Mouse (Mus musculus) forebrain, embryonic 11.5 days (tissue): ENCODE results near the gene Tek. TPM values are rescaled to one million over a fixed set of nuclear protein-coding genes. Genes with fewer than 3 reads are reported as not detected.
"Not testable (repeated sequence)": the region's sequence is repeated elsewhere in the genome, so short reads cannot be mapped to it uniquely, and the experiment has no call there.

Source experiments
- ATAC-seq: fragments of 200-750 bp; cut with Nextera tagmentation; replicated peaks from 2 replicates; pipeline ENCODE4 v1.8.0; 2017; ENCODE audit warnings: moderate TSS enrichment; ENCODE audit not compliant: low FRiP score
- DNase-seq: peaks from one replicate; pipeline ENCODE4 v3.0.0-alpha.2; 2017; ENCODE audit warnings: low spot score
- H3K27ac ChIP-seq: fragments of 300-500 bp; sonication (generic); 2 replicates; pipeline ENCODE4 v1.5.1; 2014; ENCODE audit warnings: low read depth, low read length
- H3K27me3 ChIP-seq: fragments of 300-500 bp; sonication (generic); 2 replicates; pipeline ENCODE4 v1.6.1; 2014; ENCODE audit warnings: mild to moderate bottlenecking, low read length, mixed read lengths; ENCODE audit not compliant: control insufficient read depth, insufficient read depth
- H3K36me3 ChIP-seq: fragments of 300-500 bp; sonication (generic); 2 replicates; pipeline ENCODE4 v1.6.1; 2014; ENCODE audit warnings: mild to moderate bottlenecking, low read length, moderate library complexity, mixed read lengths; ENCODE audit not compliant: control insufficient read depth, insufficient read depth
- H3K4me1 ChIP-seq: fragments of 300-500 bp; sonication (generic); replicated peaks from 2 replicates; pipeline ENCODE4 v1.6.1; 2014; ENCODE audit warnings: low read length, mixed read lengths; ENCODE audit not compliant: control insufficient read depth, insufficient read depth
- H3K4me2 ChIP-seq: fragments of 300-500 bp; sonication (generic); 2 replicates; pipeline ENCODE4 v1.6.1; 2014; ENCODE audit warnings: low read depth, mild to moderate bottlenecking, low read length, moderate library complexity, mixed read lengths; ENCODE audit not compliant: severe bottlenecking
- H3K4me3 ChIP-seq: fragments of 300-500 bp; sonication (generic); 2 replicates; pipeline ENCODE4 v1.5.1; 2014; ENCODE audit warnings: low read depth, low read length
- H3K9ac ChIP-seq: fragments of 300-500 bp; sonication (generic); 2 replicates; pipeline ENCODE4 v1.6.1; 2014; ENCODE audit warnings: low read length
- H3K9me3 ChIP-seq: fragments of 300-500 bp; sonication (generic); 2 replicates; pipeline ENCODE4 v1.6.1; 2016; ENCODE audit warnings: low read length, mixed read lengths; ENCODE audit not compliant: control insufficient read depth
- WGBS: fragments of 180-500 bp; shearing (Covaris S2); extraction: QIAGEN DNeasy Blood & Tissue Kit; methylation state at CpG from one replicate; pipeline ENCODE4 v1.1.7; 2014; 5-methylcytosine and 5-hydroxymethylcytosine counted together
- polyA plus RNA-seq: library from polyadenylated mRNA; unstranded; fragments of >200 nt; fragmentation: Nextera tagmentation; extraction: Ambion mirVana; gene quantifications from 2 replicates; pipeline ENCODE4 v1.2.1, GENCODE M21; 2014

Tek gene
- polyA plus RNA-seq, result 9.4 and 10.4 TPM in 2 replicates

DNA sequence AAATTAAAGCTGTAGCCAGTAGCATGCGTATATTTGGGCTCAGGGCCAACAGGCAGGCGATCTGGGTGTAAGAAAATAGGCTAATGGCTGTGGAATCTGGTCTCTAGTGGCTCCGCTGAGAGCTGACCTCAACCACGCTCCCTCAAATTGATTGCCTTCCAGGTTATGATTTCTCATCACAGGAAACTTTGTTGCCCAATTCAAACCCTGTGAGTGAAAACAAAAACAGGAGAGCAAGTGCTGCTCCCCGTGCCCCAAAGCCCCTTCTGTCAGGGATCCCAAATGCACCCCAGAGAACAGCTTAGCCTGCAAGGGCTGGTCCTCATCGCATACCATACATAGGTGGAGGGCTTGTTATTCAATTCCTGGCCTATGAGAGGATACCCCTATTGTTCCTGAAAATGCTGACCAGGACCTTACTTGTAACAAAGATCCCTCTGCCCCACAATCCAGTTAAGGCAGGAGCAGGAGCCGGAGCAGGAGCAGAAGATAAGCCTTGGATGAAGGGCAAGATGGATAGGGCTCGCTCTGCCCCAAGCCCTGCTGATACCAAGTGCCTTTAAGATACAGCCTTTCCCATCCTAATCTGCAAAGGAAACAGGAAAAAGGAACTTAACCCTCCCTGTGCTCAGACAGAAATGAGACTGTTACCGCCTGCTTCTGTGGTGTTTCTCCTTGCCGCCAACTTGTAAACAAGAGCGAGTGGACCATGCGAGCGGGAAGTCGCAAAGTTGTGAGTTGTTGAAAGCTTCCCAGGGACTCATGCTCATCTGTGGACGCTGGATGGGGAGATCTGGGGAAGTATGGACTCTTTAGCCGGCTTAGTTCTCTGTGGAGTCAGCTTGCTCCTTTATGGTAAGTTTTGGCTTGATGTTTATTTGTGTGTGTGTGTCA, at the start of gene Tek:
Tek (plus strand) TSS at position 452 of the 894 bp plus-strand sequence.
- H3K27ac ChIP-seq, result no peak within 1 kb of the TSS
- no peaks in the 10 kb centered on the region for H3K4me1 ChIP-seq
- H3K9ac ChIP-seq, result no peak within 1 kb of the TSS
- H3K9me3 ChIP-seq, result no peaks in the 10 kb centered on the region
- WGBS, result 79% methylated on average over 16 of the region's 16 CpGs
- ATAC-seq (no peak), DNase-seq (no peak)
- no peaks in the 10 kb centered on the region for H3K27me3 ChIP-seq
- no peak within 1 kb of the TSS for H3K4me3 ChIP-seq
- H3K36me3 ChIP-seq, result no peaks in the 10 kb centered on the region
- H3K4me2 ChIP-seq, result no peak within 1 kb of the TSS

DNA sequence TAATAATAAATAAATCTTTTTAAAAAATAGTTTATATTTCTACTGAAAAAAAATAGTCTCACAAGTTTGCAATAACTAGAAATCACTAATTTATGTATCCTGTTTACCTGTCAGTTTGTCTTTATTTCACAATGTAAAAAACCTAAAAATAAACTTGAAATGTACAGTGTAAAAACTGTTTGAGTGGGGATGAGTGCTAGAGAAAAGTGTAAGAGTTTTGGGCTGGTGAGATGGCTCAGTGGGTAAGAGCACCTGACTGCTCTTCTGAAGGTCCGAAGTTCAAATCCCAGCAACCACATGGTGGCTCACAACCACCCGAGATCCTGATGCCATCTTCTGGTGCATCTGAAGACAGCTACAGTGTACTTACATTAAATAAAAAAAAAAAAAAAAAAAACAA, 49.3 kb upstream of the Tek start:
- not testable (repeated sequence) for H3K4me2 ChIP-seq, H3K4me1 ChIP-seq, H3K36me3 ChIP-seq, H3K27ac ChIP-seq, H3K4me3 ChIP-seq, ATAC-seq, DNase-seq, H3K9me3 ChIP-seq, H3K9ac ChIP-seq, H3K27me3 ChIP-seq
- 88% methylated on average over 2 of the region's 2 CpGs for WGBS

DNA sequence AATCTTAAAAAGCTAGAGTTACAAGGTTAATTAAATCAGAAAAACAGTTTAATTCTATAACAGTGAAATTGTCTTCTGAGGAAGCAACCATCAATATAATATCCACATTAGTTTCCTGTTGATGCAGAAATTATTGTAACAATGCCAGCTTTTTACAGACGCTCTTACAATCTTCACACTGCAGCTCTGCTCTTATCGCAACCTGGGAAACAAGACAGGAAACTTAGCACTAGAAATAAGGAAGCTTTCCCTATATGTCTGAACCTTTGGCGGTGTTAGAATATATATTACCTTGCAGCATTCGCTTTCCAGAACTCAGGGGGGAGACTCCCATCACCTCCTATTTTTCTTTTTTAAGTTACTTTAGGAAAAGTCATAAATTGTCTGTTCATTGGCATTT, 48.0 kb upstream of the Tek start:
- no peaks in the 10 kb centered on the region for H3K4me1 ChIP-seq
- DNase-seq, result no peak
- H3K4me2 ChIP-seq, result no peak overlapping the region
- 89% methylated on average over 4 of the region's 4 CpGs for WGBS
- ATAC-seq, result no peak
- no peaks in the 10 kb centered on the region; the same call in 1 of the 2 replicates for H3K36me3 ChIP-seq
- no peaks in the 10 kb centered on the region for H3K27me3 ChIP-seq
- no peak overlapping the region for H3K9ac ChIP-seq
- no peak overlapping the region for H3K4me3 ChIP-seq
- no peaks in the 10 kb centered on the region for H3K9me3 ChIP-seq
- no peak overlapping the region for H3K27ac ChIP-seq

- ATAC-seq (no peak), DNase-seq (no peak)
- Histone ChIP-seq H3K4me2 (no peak overlapping the region), H3K27me3 (no peaks in the 10 kb centered on the region), H3K27ac (no peak overlapping the region), H3K4me1 (no peaks in the 10 kb centered on the region), H3K9me3 (no peaks in the 10 kb centered on the region), H3K36me3 (no peaks in the 10 kb centered on the region; the same call in 1 of the 2 replicates), H3K4me3 (no peak overlapping the region), H3K9ac (no peak overlapping the region)
- 89% methylated on average over 2 of the region's 2 CpGs for WGBS
Measured at GRCm38 (mm10) chr4:94692175-94692574, 46.9 kb upstream of the Tek start.

GRCm38 (mm10) chr4:94696368-94696767, 42.7 kb upstream of the Tek start:
- no peak overlapping the region for H3K4me2 ChIP-seq
- ATAC-seq, result no peak
- no peaks in the 10 kb centered on the region for H3K27me3 ChIP-seq
- no peak overlapping the region for H3K4me3 ChIP-seq
- H3K9me3 ChIP-seq, result no peaks in the 10 kb centered on the region
- no peaks in the 10 kb centered on the region for H3K36me3 ChIP-seq
- H3K9ac ChIP-seq, result no peak overlapping the region
- no peaks in the 10 kb centered on the region for H3K4me1 ChIP-seq
- H3K27ac ChIP-seq, result no peak overlapping the region
- no peak for DNase-seq
- WGBS, result 87% methylated on average over 3 of the region's 3 CpGs

- Histone ChIP-seq H3K4me1 (no peaks in the 10 kb centered on the region), H3K9ac (no peak overlapping the region), H3K4me3 (no peak overlapping the region), H3K4me2 (no peak overlapping the region), H3K27ac (no peak overlapping the region), H3K9me3 (no peaks in the 10 kb centered on the region), H3K27me3 (no peaks in the 10 kb centered on the region), H3K36me3 (no peaks in the 10 kb centered on the region)
- DNase-seq (no peak), ATAC-seq (no peak)
- 96% methylated on average over 2 of the region's 2 CpGs for WGBS
Measured at GRCm38 (mm10) chr4:94711002-94711401, 28.1 kb upstream of the Tek start.

DNA sequence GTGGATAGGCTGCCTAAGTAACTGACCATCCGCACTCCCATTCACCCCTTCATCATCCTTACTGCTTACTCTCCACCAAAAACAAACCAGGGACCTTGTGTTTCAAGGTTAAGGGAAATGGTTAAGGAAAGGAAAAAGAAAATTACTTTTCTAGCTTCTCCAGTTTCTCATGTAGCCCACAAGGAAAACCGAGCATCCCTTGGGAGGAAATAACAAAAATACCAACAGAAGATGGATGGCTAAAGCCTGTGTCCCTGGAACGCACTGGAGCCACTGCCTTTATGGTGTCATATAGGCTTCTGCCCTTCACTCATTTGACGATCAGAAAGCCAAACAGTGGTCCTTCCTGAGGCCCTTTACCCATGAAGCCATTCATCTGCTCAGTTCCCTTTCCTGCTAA, 27.7 kb upstream of the Tek start:
- no peaks in the 10 kb centered on the region for H3K36me3 ChIP-seq
- H3K4me2 ChIP-seq, result no peak overlapping the region
- ATAC-seq (no peak), DNase-seq (no peak)
- no peaks in the 10 kb centered on the region for H3K4me1 ChIP-seq
- no peak overlapping the region for H3K9ac ChIP-seq
- no peaks in the 10 kb centered on the region for H3K9me3 ChIP-seq
- no peak overlapping the region for H3K27ac ChIP-seq
- no peak overlapping the region for H3K4me3 ChIP-seq
- 85% methylated on average over 4 of the region's 4 CpGs for WGBS
- no peaks in the 10 kb centered on the region for H3K27me3 ChIP-seq

GRCm38 (mm10) chr4:94713741-94714140, 25.3 kb upstream of the Tek start:
- no peak overlapping the region for H3K4me2 ChIP-seq
- DNase-seq (no peak), ATAC-seq (no peak)

DNA sequence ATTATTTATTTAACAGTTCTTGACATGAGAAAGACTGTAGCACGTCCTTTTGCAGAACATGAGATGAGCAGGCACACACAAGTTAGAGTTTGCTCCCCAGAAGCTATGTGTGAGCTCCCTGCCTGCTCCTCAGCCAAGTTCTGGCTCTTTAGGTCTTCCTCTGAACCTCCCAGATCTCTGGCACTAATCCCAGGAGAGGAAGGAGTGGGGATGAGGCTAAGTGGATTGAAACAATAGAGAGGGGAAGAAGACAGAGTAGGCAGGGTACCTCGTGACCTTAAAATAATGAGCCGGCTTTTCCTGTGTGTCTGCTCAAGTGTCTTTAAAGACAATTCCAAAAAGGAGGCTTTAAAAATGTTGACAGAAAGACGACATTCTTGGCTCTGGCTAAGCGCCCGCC, 23.9 kb upstream of the Tek start:
- no peak for DNase-seq
- Histone ChIP-seq H3K4me1 (no peaks in the 10 kb centered on the region), H3K4me2 (no peak overlapping the region), H3K9ac (no peak overlapping the region), H3K4me3 (no peak overlapping the region), H3K36me3 (no peaks in the 10 kb centered on the region), H3K9me3 (no peaks in the 10 kb centered on the region), H3K27me3 (no peaks in the 10 kb centered on the region), H3K27ac (no peak overlapping the region)
- ATAC-seq, result no peak
- 51% methylated on average over 6 of the region's 6 CpGs for WGBS

More at GRCm38 (mm10) chr4:94713741-94714140, 25.3 kb upstream of the Tek start:
- Histone ChIP-seq H3K4me1 (no peaks in the 10 kb centered on the region), H3K27ac (no peak overlapping the region), H3K4me3 (no peak overlapping the region), H3K27me3 (no peaks in the 10 kb centered on the region), H3K9me3 (no peaks in the 10 kb centered on the region), H3K9ac (no peak overlapping the region), H3K36me3 (no peaks in the 10 kb centered on the region)
